Mouse (Mus musculus) ovary, postnatal 36 days (tissue): ENCODE results near the gene Tagln2.

Experiments
- DNase-seq: peaks from one replicate; pipeline ENCODE4 v3.0.0; 2022; ENCODE audit warnings: low spot score, mixed read lengths

Tagln2 gene

DNA sequence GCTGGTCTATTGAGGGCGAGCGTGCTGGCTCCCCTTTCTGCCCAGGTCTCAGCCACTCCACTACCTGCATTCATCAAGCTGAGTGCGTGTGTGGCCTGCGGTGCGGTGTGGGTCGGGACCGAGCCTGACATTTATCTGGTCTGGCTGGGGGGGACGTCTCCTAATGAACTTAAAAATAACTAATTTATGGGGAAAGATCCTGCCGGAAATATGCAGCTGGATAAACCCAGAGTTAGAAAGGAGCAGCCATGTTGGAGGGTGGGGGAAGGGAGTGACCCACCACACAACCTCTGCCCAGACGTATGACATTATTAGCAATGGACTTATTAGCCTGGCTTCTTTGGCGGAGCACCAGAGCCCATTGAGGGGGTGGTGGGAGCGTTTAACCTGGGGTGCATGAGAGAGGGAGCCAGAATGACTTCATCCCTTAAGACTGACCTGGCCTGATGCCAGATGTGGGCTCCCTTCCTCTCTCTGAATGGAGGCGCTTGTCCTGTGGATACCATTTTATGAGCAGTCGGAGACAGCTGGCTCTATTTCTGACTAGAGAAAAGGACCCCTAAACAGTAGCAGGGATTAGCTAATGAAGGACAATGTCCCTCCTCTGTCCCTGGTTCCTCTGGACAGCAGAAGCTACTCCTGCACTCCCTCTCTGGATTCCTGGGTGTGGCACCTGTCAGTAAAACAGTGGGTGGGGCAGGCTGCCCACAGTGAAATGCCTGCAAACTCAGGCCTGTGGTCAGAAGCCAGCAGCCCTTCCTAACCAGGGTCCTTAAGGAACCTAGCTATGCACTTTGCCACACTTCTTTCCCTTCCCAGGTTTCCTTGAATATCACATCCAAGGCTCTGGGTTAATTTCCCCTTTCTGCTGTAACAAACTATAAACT lies 3.5 kb downstream of the Tagln2 start:
- DNase-seq = no peak

DNA sequence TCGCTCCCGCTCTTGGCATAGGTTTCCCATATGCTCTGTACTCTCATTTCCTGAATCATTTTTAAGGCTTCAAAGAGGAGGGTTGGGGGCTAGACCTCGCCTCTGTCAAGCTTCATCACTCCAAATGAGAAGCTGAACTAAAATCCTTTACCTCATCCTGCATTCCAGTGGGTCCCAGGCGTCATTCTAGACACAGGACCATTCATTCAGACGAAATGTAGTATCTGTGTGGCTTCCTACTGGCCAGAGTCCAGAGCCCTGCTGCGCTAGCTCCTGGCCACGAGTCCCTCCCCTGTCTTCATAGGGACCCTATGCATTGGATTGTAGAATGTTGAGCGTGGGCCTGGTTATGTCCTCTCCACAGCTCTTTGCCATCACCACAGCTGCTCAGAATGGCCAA lies 4.9 kb downstream of the Tagln2 start:
- DNase-seq = no peak

DNA sequence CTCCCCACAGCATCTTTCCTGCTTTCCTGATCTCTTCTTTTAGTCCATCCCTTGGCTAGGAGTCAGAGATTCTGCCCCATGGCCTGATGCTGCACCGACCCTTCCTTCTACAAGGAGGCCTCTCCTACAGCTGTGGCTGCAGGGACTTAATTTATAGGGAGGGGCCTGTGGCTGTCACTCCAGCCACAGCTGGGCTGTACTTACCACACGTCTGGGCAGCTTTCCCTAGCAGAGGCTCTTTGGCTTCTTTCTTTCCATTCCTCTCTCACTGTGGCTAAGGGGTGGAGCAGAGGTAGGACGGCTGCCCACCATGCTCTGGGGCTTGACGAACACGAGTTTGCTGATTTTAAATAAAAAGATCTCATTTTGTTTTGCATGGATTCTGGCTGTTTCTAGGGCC lies 7.2 kb downstream of the Tagln2 start:
- no peak for DNase-seq

DNA sequence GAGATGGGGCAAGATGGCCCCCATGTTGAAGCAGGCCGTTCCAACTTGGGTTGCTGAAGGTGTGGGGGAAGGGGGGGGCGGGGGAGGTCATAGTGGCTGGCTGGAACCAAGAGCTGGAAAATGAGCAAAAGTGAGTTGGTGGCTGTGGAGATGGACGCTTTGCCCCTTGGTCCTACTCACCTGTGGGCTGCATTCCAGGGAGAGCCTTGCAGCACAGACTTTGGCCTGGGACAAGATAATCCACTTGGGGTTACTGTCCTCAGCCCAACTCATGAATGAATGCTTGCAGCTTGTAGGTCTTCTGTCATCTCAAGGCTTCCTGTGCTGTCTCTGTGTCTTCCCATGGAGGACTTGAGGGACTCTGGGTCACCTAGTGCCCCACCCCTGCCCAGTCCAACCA lies 7.9 kb downstream of the Tagln2 start:
- no peak for DNase-seq

DNA sequence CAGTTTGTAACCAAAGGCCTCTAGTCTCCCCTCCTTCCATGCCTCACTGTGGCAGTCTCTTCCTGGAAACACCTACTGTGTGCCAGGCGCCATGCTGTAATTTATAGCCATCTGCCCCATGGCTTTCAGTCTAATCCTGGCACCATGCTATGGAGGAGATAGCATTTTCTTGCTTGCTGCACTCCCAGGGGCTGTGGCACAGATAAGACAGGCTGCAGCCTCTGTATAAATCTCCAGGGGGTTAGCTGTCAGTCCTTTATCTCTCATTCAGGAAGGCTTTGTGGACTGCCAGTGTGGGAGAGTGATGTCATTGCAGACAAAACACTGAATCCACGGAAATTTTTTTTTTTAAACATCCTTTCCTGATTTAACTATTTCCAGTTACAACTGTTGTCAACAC lies 8.3 kb downstream of the Tagln2 start:
- DNase-seq = no peak

DNA sequence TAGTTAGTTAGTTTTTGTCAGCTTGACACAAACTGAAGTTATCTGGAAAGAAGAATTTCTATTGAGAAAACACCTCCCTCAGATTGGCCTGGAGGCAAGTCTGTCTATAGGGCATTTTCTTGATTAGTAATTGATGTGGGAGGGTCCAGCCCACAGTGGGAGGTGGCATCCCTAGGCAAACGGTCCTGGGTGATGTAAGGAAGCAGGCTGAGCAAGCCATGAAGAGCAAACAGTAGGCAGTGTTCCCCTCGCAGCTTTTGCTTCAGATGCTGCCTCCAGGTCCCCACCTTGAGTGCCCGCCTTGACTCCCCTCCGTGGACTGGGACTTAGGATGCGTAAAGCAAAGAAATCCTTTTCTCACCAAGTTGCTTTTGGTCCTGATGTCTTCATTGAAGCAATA lies 9.4 kb downstream of the Tagln2 start:
- no peak for DNase-seq

DNA sequence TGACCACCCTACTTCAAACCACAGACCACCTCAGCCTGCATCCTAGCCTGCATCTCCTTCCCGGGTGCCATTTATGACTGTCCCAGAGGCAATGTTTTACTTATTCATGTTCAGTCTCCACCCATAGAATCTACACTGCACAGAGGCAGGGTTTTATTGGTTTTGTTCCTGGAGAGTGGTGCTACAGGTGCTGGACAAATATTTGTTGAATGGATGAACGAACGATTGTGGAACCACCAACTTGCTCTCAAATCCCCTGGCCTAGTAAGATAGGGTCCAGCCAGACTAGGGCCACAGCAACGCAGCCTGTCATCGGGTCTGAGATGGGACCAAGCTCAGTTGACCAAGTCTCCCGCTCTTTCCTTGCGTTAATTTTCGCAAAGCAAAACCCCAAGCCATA lies 10.1 kb downstream of the Tagln2 start:
- no peak for DNase-seq

DNA sequence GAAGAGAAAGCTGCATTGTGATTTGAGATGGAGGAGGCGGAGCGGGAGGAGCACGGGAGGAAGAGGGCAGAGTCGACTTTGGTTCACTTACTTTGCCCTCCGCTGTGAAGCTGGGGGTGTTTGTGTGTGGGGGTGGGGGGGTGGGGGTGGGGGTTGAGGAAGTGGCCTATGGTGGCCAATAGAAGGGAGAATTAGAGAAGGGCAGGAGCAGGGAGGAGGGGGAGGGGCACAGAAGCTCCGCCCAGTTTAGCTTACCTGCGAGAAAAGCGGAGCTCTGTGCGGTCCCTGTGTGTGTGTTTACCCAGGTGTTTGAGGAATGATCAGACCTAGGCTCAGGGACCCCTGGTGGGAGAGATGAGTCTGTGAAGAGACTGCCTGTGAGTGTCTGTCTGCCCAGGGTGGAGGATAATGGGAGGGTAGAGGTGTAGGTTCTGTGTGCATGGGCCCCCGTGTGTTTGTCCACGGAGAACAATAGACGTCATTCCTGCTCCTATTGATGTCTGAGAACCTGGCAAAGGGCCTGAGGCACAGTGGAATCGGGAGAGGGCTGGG lies 10.7 kb downstream of the Tagln2 start:
- no peak for DNase-seq

DNA sequence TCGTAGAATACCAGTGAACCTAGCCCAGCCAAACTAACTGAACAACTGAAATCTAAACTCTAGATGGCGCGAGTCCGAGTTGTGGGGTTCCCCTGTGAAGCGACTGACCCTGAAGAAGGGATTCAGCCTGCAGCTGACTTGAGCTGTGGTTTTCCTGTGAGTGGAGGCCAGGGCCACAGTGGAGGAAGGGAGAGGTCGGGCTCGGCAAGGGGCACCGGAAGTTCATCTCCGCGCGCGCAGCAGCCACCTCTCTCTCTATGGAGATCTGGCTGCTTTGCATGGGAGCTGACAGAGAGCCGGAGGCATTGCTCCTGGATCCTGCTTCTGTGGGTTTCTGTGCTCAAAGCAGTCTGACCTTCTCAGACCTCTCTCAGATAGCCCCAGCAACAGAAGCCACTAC lies 13.1 kb downstream of the Tagln2 start:
- DNase-seq = peak; percentile 51

DNA sequence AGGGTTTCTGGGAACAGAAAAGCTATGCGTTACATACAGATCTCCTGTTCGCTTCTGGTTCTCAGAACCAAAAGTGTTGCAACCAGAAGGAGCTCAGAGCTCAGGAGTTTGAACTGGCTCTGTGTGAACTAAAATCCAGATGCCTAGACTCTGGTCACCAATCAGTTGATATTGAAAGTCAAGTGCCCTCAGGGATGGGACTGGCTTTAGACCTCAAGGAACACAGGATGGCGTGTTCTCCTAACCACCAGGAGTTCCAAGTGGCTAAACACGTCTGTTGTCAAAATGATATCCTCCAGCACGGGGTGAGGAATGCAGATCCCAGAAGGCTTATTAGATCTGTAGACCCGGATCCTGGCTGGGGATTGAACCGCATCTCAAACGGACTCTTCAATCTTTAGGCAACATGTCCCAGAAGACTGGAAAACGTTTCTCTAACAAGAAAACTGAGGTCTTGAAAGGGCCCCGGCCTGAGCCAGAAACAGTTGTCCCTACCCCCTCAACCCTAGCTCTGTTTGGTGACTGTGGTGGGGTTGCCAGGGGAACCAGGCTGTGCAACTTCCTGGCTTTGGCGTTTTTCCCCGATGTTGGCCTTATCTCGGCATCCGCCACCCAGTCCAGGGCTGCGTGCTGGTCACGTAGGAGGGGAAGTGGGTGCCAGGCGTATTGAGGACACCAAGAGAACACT lies 13.8 kb downstream of the Tagln2 start:
- peak; percentile 38 for DNase-seq

DNA sequence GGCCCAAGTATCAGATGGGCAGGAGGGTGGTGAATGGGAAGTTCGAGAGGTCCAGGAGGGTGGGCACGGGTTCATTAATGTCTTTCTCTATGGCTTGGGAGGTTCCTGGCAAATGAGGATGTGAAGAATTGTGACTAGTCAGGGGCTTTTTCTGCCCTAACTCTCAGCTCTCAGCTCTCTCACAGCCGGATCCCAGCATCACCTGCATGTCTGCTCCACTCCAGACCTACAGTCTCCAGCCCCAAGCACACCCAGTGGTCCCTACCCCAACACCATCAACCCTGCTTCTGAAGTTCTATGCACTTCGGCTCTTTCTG lies 14.3 kb downstream of the Tagln2 start:
- no peak for DNase-seq

DNA sequence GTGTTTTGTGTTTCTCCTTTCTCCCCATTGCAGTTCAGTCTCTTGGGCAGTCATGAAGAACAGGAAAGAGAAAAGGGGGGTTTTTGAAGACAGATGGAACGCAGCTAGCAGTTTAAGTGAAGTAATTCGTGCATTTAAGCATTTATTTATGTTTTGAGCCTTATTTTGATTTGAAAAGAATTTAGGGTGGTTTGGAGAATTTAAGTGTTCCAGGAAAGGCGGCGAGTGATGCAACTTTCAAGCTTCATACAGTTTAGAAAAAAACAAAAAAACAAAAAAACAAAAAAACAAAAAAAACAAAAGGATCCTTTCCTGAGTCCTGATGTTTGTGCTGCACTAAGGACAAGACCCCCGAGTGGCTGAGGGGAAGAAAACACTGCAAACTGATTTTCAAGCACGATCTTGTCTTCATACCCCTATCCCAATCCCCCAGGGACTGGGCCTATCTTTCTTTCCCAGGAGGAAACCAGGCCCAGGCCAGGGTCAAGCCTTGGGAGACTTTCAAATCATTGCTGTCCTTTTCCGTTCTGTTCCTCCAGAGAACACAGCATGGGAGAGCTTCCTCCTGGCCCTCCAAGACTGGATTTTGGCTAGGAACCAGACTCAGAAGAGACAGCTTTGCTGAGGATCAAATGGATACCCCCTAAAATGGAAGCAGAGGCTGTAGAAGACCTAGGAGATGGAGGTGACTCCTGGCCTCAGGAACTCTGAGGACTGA lies 14.9 kb downstream of the Tagln2 start:
- no peak for DNase-seq

DNA sequence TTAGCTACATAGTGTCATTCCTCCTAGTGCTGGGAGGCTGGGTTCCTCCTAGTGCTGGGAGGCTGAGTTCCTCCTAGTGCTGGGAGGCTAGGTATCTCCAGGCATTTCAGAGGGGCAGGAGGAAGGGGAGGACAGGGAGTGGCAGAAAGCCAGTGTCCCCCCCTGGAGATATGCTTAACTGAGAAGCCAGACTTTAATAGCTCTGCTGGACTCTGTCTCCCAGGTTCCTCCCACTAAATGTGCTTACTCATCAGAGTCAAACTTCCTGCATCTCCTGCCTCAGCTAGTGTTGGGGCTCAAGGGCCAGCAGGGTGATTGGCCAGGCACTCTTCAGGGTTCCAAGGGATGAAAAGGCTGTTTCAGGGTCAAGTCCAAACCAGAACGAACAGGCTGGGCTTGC lies 15.5 kb downstream of the Tagln2 start:
- DNase-seq = no peak

DNA sequence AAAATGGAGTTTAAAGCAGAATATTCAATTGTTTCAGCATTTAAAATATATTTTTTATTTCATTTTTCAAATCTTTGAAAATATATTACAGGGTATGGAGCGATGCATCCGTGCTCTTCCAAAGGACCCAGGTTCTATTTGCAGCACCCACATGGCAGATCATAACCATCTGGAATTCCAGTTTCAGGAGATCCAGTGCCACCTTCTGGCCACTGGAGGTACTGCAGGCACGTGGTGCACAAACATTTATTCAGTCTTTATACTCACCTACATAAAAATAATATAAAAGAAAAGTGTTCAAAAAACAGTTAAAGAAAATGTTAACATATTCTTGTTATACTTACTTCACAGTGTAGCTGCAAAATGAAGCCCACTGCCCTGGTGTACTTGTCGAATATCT lies 18.2 kb downstream of the Tagln2 start:
- DNase-seq = no peak

DNA sequence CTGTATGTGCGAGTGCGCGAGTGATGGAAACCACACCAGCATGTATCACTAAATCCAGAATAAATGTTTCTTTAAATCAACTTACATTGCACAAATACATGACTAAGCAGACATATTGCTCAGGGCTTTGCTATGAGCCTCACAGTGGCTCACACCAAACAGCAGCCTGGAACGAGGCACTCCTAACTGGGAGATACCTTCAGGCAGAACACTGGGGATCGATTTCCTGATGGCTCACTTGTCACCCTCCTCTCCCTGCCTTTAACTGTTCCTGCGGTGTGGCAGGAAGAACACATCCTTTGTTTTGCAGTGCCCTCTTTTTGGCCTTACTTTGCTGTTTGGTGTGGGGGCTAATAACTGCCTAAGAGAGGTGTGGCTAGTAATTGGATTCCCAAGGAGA lies 19.8 kb downstream of the Tagln2 start:
- no peak for DNase-seq

DNA sequence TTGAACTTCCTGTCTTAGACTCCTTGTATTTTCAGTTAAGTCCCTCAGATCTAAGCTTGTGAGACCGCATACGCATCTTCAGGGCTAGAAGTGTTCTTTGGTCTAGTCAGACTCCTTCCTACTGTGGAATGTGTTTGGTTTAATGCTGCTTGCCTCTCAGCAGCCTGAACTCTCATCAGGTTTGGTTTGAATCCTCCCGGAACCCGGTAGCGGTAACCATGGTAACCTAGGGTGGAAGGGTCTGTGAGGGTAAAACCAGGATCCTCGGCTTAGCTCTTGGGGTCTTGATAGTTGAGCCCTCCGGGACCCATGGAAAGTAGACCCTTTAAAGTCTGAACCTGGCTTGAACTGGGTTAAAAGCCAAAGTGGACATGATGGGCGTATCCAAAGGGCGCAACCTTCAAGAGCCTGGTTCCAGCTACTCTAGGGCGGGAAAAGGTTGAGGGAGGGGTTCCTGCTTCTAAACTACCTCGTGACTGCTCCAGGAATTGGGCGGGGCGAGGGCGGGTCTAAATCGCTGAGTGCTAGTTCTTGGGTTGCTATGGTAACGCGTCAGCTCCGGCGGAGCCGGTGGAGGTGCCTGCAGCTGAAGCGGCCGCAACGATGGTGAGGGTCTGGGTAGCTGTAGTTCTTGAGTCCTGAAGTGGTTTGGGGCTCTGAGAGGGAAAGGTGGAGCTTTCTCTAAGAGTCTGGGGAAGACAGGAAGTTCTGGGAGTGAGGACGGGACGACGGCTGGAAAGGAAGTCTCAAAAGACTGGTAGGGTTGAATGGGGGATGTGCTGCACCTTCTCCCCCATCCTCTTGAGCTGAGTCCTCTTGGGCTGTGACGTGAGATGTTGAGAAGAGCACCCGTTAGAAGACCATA lies 21.0 kb downstream of the Tagln2 start, which contains the start of gene Cfap45:
Cfap45 (plus strand) TSS at position 226 of the 865 bp plus-strand sequence.
- peak; percentile 80 for DNase-seq

DNA sequence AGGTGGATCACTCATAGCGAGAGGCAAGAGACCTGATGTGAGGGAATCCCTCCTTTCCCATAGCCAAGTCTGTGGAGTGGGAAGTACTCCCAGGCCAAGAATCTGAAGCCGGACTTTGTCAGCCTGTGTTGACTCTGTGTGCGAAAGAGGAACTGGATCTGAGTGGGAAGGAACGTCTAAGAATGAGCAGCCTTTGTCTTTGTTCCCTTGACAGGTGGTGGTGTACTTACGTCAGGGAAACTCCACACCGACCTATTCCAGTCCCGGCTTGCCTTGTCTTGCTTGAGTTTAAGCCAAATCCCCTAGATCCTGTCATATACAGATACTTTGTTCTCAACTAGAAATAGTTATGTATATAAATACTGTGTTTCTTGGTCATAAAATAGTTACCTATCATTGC lies 22.7 kb downstream of the Tagln2 start:
- DNase-seq = no peak

DNA sequence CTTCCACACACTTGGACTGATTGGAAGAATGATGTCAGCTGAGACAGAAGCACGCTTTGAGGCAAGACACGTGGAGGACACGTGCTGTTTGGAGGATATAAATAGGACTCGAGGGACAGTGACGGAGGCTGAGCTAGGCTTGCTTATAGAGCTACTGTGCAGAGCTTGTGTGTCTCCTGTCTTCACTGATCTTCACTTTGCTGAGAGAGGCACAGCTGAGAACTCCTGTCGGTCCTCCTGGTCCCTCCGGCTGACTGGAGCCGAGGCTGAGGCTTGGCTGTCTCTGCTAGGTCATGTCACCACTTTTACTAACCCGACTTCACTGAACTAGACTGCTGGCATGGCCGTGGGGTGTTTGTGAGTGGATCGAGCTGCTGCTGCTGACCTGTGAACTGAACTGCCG lies 23.9 kb downstream of the Tagln2 start:
- DNase-seq = no peak

DNA sequence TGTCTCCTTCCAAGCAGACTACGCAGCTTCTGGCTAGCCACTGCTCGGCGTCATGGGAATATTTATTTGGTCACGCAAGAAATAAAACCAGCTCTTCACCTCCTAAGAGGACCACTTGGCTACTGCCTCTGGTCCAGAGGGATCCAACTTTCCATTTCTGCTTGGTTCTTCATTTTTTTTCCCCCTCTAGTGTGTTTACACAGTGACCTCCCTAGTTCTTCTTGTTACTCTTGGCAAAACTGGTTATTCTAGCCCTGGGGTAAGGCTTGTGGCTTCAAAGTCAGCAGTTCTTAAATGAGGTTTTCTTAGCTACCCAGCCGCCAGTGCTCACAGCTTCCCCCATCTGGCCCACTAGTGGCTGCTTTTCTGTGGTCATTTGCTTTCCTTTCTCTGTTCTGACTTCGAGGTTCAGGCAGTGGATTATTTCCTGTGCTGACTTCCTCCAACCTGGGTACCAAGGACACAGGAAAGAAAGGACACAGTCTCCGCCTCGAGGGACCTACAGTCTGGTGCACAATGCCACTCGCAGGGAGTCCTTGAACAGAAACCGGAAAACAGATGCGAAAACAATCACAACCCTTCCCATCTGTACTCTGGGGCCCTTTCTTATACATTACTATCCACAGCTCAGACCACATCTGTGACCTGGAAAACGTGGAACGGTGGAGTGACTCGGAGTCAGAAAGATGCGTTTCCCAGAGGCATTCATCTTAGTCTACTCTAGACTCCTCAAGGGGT lies 25.3 kb downstream of the Tagln2 start:
- no peak for DNase-seq

DNA sequence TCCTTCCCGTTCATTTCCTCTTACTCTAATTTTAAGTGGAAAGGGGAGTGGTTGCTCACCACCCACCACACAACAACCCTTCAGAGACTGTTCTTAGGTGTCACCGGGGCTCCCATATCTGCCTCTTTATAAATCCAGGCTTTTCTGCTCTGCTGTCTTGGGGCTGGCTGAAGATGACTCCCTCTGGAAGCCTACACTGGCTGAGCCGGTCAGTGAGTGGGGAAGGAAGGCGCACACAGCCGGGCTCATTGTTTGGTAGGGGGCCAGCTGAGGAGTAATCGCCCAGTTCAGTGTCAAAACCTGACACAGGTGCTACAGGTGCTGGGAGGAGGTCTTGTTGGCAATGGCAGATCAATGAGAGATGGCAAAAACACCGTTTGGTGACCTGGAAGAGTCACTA lies 26.1 kb downstream of the Tagln2 start:
- DNase-seq = no peak
